Mouse (Mus musculus): ENCODE measurements at regions not wholly inside any gene's neighbourhood (a gene's known extent, or its start where the extent isn't known, plus 50 kb on each side); places are given as distances from the start of the nearest gene placed in this dataset.

GRCm38 (mm10) chr6:107710360-107710759 lies 180.8 kb downstream of the Lrrn1 start:
- WGBS = 85% methylated on average over 5 of the region's 5 CpGs
- no peaks in the 10 kb centered on the region for H3K36me3 ChIP-seq (ENCODE audit: control insufficient read depth, insufficient read depth, low read length)
- no peaks in the 10 kb centered on the region for H3K4me1 ChIP-seq (ENCODE audit: control insufficient read depth, insufficient read depth, low read length)
- no peak for DNase-seq (ENCODE audit: low spot score)
- no peak overlapping the region for H3K9ac ChIP-seq (ENCODE audit: low read length)
- ATAC-seq (ENCODE audit: insufficient number of reproducible peaks, low FRiP score, low TSS enrichment, low read depth) = no peak
- H3K4me3 ChIP-seq (ENCODE audit: low read depth, low read length) = no peak overlapping the region
- H3K4me2 ChIP-seq (ENCODE audit: low read depth, severe bottlenecking) = no peak overlapping the region
- no peak overlapping the region for H3K27ac ChIP-seq (replicated peaks; ENCODE audit: low read depth, low read length)
- no peaks in the 10 kb centered on the region for H3K27me3 ChIP-seq (ENCODE audit: control insufficient read depth, insufficient read depth, low read length)
- H3K9me3 ChIP-seq (ENCODE audit: control insufficient read depth, low read length) = no peaks in the 10 kb centered on the region

- Histone ChIP-seq H3K36me3 (ENCODE audit: control insufficient read depth, insufficient read depth, low read length) (no peaks in the 10 kb centered on the region), H3K4me2 (ENCODE audit: low read depth, severe bottlenecking) (no peak overlapping the region), H3K4me3 (ENCODE audit: low read depth, low read length) (no peak overlapping the region), H3K9ac (ENCODE audit: low read length) (no peak overlapping the region), H3K9me3 (ENCODE audit: control insufficient read depth, low read length) (no peaks in the 10 kb centered on the region), H3K27ac (replicated peaks; ENCODE audit: low read depth, low read length) (no peak overlapping the region), H3K27me3 (ENCODE audit: control insufficient read depth, insufficient read depth, low read length) (no peaks in the 10 kb centered on the region), H3K4me1 (ENCODE audit: control insufficient read depth, insufficient read depth, low read length) (no peaks in the 10 kb centered on the region)
- 47% methylated on average over 22 of the region's 22 CpGs for WGBS
- ATAC-seq (ENCODE audit: insufficient number of reproducible peaks, low FRiP score, low TSS enrichment, low read depth) = no peak
- no peak for DNase-seq (ENCODE audit: low spot score)
Measured at GRCm38 (mm10) chr6:107711181-107712087, 181.9 kb downstream of the Lrrn1 start.

- 13% methylated on average over 6 of the region's 6 CpGs for WGBS
- DNase-seq (ENCODE audit: low spot score) (no peak), ATAC-seq (ENCODE audit: insufficient number of reproducible peaks, low FRiP score, low TSS enrichment, low read depth) (no peak)
- Histone ChIP-seq H3K9ac (ENCODE audit: low read length) (no peak overlapping the region), H3K4me3 (ENCODE audit: low read depth, low read length) (no peak overlapping the region), H3K27me3 (ENCODE audit: control insufficient read depth, insufficient read depth, low read length) (no peaks in the 10 kb centered on the region), H3K27ac (replicated peaks; ENCODE audit: low read depth, low read length) (no peak overlapping the region), H3K4me1 (ENCODE audit: control insufficient read depth, insufficient read depth, low read length) (no peaks in the 10 kb centered on the region), H3K4me2 (ENCODE audit: low read depth, severe bottlenecking) (no peak overlapping the region), H3K9me3 (ENCODE audit: control insufficient read depth, low read length) (no peaks in the 10 kb centered on the region), H3K36me3 (ENCODE audit: control insufficient read depth, insufficient read depth, low read length) (no peaks in the 10 kb centered on the region)
Measured at GRCm38 (mm10) chr6:107713051-107713450, 183.5 kb downstream of the Lrrn1 start.

DNA sequence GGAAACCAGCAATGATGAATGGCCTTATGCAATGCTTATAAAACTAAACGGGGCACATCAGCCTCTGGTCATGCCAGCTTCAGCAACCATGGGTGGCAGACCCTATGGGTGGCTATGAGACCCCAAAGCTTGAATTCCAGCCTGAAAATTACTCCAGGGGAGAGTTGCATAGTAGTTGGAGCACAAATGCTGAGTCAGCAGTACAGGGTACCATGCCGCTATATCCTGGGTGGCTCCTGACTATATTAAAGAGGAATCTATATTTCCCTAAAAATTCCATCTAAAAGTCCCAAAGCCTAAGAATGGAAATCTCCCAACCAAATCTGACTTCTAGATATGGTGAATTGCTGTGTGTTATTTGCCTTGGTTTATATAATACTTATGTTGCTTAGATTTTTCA lies 187.6 kb downstream of the Lrrn1 start:
- 91% methylated on average over 2 of the region's 2 CpGs for WGBS
- no peaks in the 10 kb centered on the region for H3K27me3 ChIP-seq (ENCODE audit: control insufficient read depth, insufficient read depth, low read length)
- no peak overlapping the region for H3K9ac ChIP-seq (ENCODE audit: low read length)
- H3K36me3 ChIP-seq (ENCODE audit: control insufficient read depth, insufficient read depth, low read length) = no peaks in the 10 kb centered on the region
- ATAC-seq (ENCODE audit: insufficient number of reproducible peaks, low FRiP score, low TSS enrichment, low read depth) (no peak), DNase-seq (ENCODE audit: low spot score) (no peak)
- H3K4me1 ChIP-seq (ENCODE audit: control insufficient read depth, insufficient read depth, low read length) = no peaks in the 10 kb centered on the region
- no peak overlapping the region for H3K4me2 ChIP-seq (ENCODE audit: low read depth, severe bottlenecking)
- H3K4me3 ChIP-seq (ENCODE audit: low read depth, low read length) = no peak overlapping the region
- no peaks in the 10 kb centered on the region for H3K9me3 ChIP-seq (ENCODE audit: control insufficient read depth, low read length)
- H3K27ac ChIP-seq (replicated peaks; ENCODE audit: low read depth, low read length) = no peak overlapping the region

DNA sequence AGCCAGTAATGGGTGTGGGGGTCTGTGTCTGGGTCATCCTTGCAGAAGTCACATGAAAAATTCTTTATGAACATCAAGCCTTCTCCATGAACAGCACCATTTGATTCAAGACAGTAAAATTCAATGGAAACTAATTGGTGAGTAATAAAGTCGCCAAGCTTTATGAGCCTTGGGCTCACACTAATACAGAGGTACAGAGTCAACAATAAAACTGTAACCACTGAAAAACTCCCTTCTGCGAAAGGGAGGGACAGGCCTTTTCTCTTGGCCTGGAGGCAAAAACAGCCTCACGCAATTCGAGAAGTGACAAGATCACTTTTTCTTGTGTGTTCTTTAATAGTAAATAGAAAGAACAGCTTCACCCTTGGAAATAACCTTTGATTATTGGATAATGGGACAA lies 200.7 kb downstream of the Lrrn1 start:
- Histone ChIP-seq H3K4me3 (ENCODE audit: low read depth, low read length) (no peak overlapping the region), H3K27me3 (ENCODE audit: control insufficient read depth, insufficient read depth, low read length) (no peaks in the 10 kb centered on the region), H3K9me3 (ENCODE audit: control insufficient read depth, low read length) (no peaks in the 10 kb centered on the region), H3K9ac (ENCODE audit: low read length) (no peak overlapping the region), H3K36me3 (ENCODE audit: control insufficient read depth, insufficient read depth, low read length) (no peaks in the 10 kb centered on the region), H3K4me2 (ENCODE audit: low read depth, severe bottlenecking) (no peak overlapping the region), H3K4me1 (ENCODE audit: control insufficient read depth, insufficient read depth, low read length) (no peaks in the 10 kb centered on the region), H3K27ac (replicated peaks; ENCODE audit: low read depth, low read length) (no peak overlapping the region)
- 44% methylated on average over 4 of the region's 4 CpGs for WGBS
- DNase-seq (ENCODE audit: low spot score) (no peak), ATAC-seq (ENCODE audit: insufficient number of reproducible peaks, low FRiP score, low TSS enrichment, low read depth) (no peak)

- Histone ChIP-seq H3K27me3 (ENCODE audit: control insufficient read depth, insufficient read depth, low read length) (no peaks in the 10 kb centered on the region), H3K4me1 (ENCODE audit: control insufficient read depth, insufficient read depth, low read length) (no peaks in the 10 kb centered on the region), H3K9me3 (ENCODE audit: control insufficient read depth, low read length) (no peaks in the 10 kb centered on the region), H3K4me2 (ENCODE audit: low read depth, severe bottlenecking) (no peak overlapping the region), H3K36me3 (ENCODE audit: control insufficient read depth, insufficient read depth, low read length) (no peaks in the 10 kb centered on the region), H3K27ac (replicated peaks; ENCODE audit: low read depth, low read length) (no peak overlapping the region), H3K4me3 (ENCODE audit: low read depth, low read length) (no peak overlapping the region), H3K9ac (ENCODE audit: low read length) (no peak overlapping the region)
- ATAC-seq (ENCODE audit: insufficient number of reproducible peaks, low FRiP score, low TSS enrichment, low read depth) = no peak
- DNase-seq (ENCODE audit: low spot score) = no peak
- 91% methylated on average over 1 of the region's 1 CpGs for WGBS
Measured at GRCm38 (mm10) chr6:107734773-107735172, 205.2 kb downstream of the Lrrn1 start.

DNA sequence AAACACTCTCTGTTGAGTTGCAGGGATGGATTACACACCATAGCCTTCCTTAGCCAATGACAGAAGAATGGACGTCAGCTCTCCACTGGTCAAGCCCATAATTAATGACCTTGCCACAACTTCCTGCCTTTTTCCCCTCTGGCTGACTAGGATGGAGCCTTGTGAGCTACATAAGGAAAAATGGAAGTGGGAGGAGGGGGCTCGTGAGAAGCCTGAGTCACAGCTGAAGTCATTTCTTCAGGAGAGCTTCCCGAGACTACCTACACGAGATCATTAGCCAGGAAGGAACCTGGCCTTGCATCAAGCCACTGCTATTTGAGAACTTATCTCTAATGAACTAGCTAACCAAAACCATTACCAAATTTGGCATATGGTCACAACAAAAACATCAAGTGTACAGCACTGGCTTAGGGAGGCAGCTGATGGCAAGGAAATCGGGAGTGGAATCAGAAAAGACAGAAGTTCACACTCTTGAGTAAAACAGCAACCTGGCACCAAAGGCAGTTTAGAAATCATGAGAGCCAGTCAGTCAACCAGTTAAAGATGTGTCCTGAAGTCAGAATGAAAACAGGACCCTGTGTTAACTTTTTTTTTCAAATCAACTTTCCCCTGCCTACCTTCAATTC lies 219.7 kb downstream of the Lrrn1 start:
- Histone ChIP-seq H3K4me3 (ENCODE audit: low read depth, low read length) (no peak overlapping the region), H3K36me3 (ENCODE audit: control insufficient read depth, insufficient read depth, low read length) (no peaks in the 10 kb centered on the region), H3K9me3 (ENCODE audit: control insufficient read depth, low read length) (no peaks in the 10 kb centered on the region), H3K4me1 (ENCODE audit: control insufficient read depth, insufficient read depth, low read length) (no peaks in the 10 kb centered on the region), H3K4me2 (ENCODE audit: low read depth, severe bottlenecking) (no peak overlapping the region), H3K27me3 (ENCODE audit: control insufficient read depth, insufficient read depth, low read length) (no peaks in the 10 kb centered on the region), H3K27ac (replicated peaks; ENCODE audit: low read depth, low read length) (no peak overlapping the region), H3K9ac (ENCODE audit: low read length) (no peak overlapping the region)
- DNase-seq (ENCODE audit: low spot score) = no peak
- 85% methylated on average over 5 of the region's 5 CpGs for WGBS
- ATAC-seq (ENCODE audit: insufficient number of reproducible peaks, low FRiP score, low TSS enrichment, low read depth) = no peak

- H3K9me3 ChIP-seq (ENCODE audit: control insufficient read depth, low read length) = no peaks in the 10 kb centered on the region
- H3K4me1 ChIP-seq (ENCODE audit: control insufficient read depth, insufficient read depth, low read length) = no peaks in the 10 kb centered on the region
- H3K27me3 ChIP-seq (ENCODE audit: control insufficient read depth, insufficient read depth, low read length) = no peaks in the 10 kb centered on the region
- no peak overlapping the region for H3K27ac ChIP-seq (replicated peaks; ENCODE audit: low read depth, low read length)
- WGBS = 80% methylated on average over 2 of the region's 2 CpGs
- no peak for ATAC-seq (ENCODE audit: insufficient number of reproducible peaks, low FRiP score, low TSS enrichment, low read depth)
- H3K4me3 ChIP-seq (ENCODE audit: low read depth, low read length) = no peak overlapping the region
- H3K4me2 ChIP-seq (ENCODE audit: low read depth, severe bottlenecking) = no peak overlapping the region
- no peak overlapping the region for H3K9ac ChIP-seq (ENCODE audit: low read length)
- H3K36me3 ChIP-seq (ENCODE audit: control insufficient read depth, insufficient read depth, low read length) = no peaks in the 10 kb centered on the region
- no peak for DNase-seq (ENCODE audit: low spot score)
Measured at GRCm38 (mm10) chr6:107749794-107750193, 220.2 kb downstream of the Lrrn1 start.

Data from limb, embryonic 11.5 days (tissue).